Mouse (Mus musculus) liver, adult 2 months (tissue): Measurements from ENCODE around the gene Stau1.

Source experiments
- CTCF ChIP-seq: fragments of 200-500 bp; IDR thresholded peaks from 2 replicates; pipeline ENCODE4 v1.5.1; 2011; ENCODE audit warnings: low read depth, low read length, control low read depth
- POLR2A ChIP-seq: fragments of 200-500 bp; IDR thresholded peaks from 2 replicates; pipeline ENCODE4 v1.6.1; 2011; ENCODE audit warnings: low read length, control low read depth; ENCODE audit not compliant: insufficient read depth; ENCODE audit errors: extremely low read depth

GRCm38 (mm10) chr2:166903719-166904282, 92.3 kb downstream of the Stau1 start:
- TF ChIP-seq POLR2A (no peak), CTCF (peak; percentile 21; the same call in 1 of the 2 replicates)
